In the genomic region with DNA sequence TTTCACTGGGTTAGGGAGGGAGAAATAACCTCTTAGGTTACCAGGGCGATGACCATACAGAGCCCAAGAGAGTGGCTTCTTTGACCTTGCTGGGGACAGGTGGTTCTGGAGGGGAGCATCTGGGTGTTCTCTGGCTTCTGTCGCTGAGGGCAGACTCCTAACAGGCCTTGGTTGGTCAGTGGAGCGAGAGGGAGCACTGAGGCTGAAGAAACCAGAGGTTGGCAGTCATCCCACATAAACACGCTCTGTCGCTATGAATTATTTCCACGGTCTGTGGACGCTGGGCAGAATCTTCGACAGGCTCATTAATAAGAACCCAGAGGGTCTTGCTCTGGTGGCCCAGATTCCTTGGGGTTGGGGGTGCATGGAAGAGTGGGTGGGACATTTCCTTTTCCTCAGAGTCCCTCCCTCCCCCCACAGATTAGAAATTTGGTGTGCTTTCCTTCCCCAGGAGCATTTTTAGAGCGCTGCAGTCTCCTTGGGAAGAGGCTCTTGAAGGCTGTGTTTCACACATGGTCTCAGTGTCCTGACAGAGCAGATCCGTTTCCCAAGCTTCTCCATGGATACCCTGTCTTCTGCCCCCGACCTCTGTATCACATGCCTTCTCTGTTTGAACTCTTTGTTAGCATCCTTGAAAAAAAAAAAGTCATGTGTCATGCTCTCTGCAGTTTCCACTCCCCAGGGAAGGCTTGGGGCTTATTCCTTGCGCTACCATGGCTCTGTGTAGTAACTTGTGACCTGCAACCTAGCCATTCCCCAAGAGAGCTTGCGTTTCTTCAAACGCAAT, we compare ENCODE assay signal across 10 mouse cellular contexts.
A peak's percentile ranks its signal among the peaks of the same experiment; 100 is the strongest.
DNase-seq lines count a peak whose midpoint lies in the region; ATAC-seq and TF ChIP-seq lines count a peak whose summit lies in the region.
"Had no signal": no experiment of that assay in that cellular context is flagged by ENCODE, and none has a peak within 500 bp of the region (broad histone marks: within the 10 kb centered on the region; RNA-seq: fewer than 3 reads in every experiment).

No protein-coding gene starts in this region.

- peak; percentile 79 for ATAC-seq in kidney, postnatal 0 days (replicated peaks; ENCODE audit: low FRiP score, low read depth)
- no peak for ATAC-seq in liver, postnatal 0 days

- WGBS in embryonic facial prominence, embryonic 10.5 days = 71% methylated on average over 14 of the region's 14 CpGs
- WGBS in kidney, postnatal 0 days = 12% methylated on average over 14 of the region's 14 CpGs
- 73% methylated on average over 14 of the region's 14 CpGs for WGBS in liver, postnatal 0 days (ENCODE audit: insufficient replicate concordance)

- no peaks in the 10 kb centered on the region for H3K9me3 ChIP-seq in embryonic facial prominence, embryonic 10.5 days
- no peaks in the 10 kb centered on the region for H3K9me3 ChIP-seq in kidney, postnatal 0 days (replicated peaks; ENCODE audit: low read length)
- no peaks in the 10 kb centered on the region for H3K9me3 ChIP-seq in liver, postnatal 0 days (ENCODE audit: low read length)
- H3K9me3 ChIP-seq: midbrain, embryonic 12.5 days had no signal

- no peaks in the 10 kb centered on the region for H3K36me3 ChIP-seq in embryonic facial prominence, embryonic 10.5 days (replicated peaks)
- no peaks in the 10 kb centered on the region for H3K36me3 ChIP-seq in kidney, postnatal 0 days (ENCODE audit: insufficient read depth, low read length)
- no peaks in the 10 kb centered on the region for H3K36me3 ChIP-seq in liver, postnatal 0 days (replicated peaks; ENCODE audit: insufficient read depth, low read length)
- H3K36me3 ChIP-seq: midbrain, embryonic 12.5 days had no signal

- H3K4me2 ChIP-seq in kidney, postnatal 0 days (ENCODE audit: low read length) = no peak overlapping the region
- H3K4me2 ChIP-seq in liver, postnatal 0 days (ENCODE audit: low read depth, low read length) = no peak overlapping the region
- H3K4me2 ChIP-seq: midbrain, embryonic 12.5 days had no signal

- H3K4me1 ChIP-seq in embryonic facial prominence, embryonic 10.5 days = peaks cover 18% of the 10 kb centered on the region
- H3K4me1 ChIP-seq in kidney, postnatal 0 days (replicated peaks; ENCODE audit: insufficient read depth, low read length) = peaks cover 16% of the 10 kb centered on the region
- peaks cover 19% of the 10 kb centered on the region for H3K4me1 ChIP-seq in liver, postnatal 0 days (ENCODE audit: insufficient read depth)

- no peaks in the 10 kb centered on the region; the same call in 1 of the 2 replicates for H3K27me3 ChIP-seq in embryonic facial prominence, embryonic 10.5 days (replicated peaks; ENCODE audit: low read depth, poor library complexity, severe bottlenecking)
- H3K27me3 ChIP-seq in kidney, postnatal 0 days (ENCODE audit: insufficient read depth, low read length) = no peaks in the 10 kb centered on the region
- H3K27me3 ChIP-seq in liver, postnatal 0 days (ENCODE audit: insufficient read depth, low read length) = no peaks in the 10 kb centered on the region
- H3K27me3 ChIP-seq: midbrain, embryonic 12.5 days had no signal

- TF ChIP-seq CTCF in kidney, postnatal 0 days (IDR thresholded peaks at IDR 0.05; ENCODE audit: low read depth) = no peak
- TF ChIP-seq CTCF in liver, postnatal 0 days (IDR thresholded peaks at IDR 0.05; ENCODE audit: low read depth) = no peak

- H3K27ac ChIP-seq in embryonic facial prominence, embryonic 10.5 days (replicated peaks) = no peak overlapping the region
- peak overlapping the region; percentile 32 for H3K27ac ChIP-seq in kidney, postnatal 0 days
- no peak overlapping the region for H3K27ac ChIP-seq in liver, postnatal 0 days (ENCODE audit: low read depth)
- H3K27ac ChIP-seq: midbrain, embryonic 12.5 days had no signal

- TF ChIP-seq EP300 in liver, postnatal 0 days (IDR thresholded peaks at IDR 0.05; ENCODE audit: low read depth) = no peak

- peak; percentile 23 for DNase-seq in embryo, embryonic 11 days
- DNase-seq in embryo, embryonic 9.5 days (ENCODE audit: extremely low spot score) = no peak
- peak; percentile 94 for DNase-seq in Muller cell, postnatal 12 days (ENCODE audit: inconsistent ontology term)
- DNase-seq in embryonic facial prominence, embryonic 10.5 days (ENCODE audit: low spot score) = peak; percentile 29
- DNase-seq in kidney, postnatal 0 days (ENCODE audit: low spot score) = peak; percentile 91
- DNase-seq in liver, postnatal 0 days = no peak
- no peak for DNase-seq in frontal cortex, postnatal 25 days (ENCODE audit: low spot score in 2 of 2)
- no peak for DNase-seq in frontal cortex, postnatal 10 days (ENCODE audit: low spot score in 2 of 2)
- DNase-seq: gastrocnemius, postnatal 10 days had no signal

- H3K9ac ChIP-seq in kidney, postnatal 0 days (ENCODE audit: low read depth, low read length) = no peak overlapping the region
- no peak overlapping the region for H3K9ac ChIP-seq in liver, postnatal 0 days (replicated peaks)
- H3K9ac ChIP-seq: midbrain, embryonic 12.5 days had no signal

- no peak overlapping the region for H3K4me3 ChIP-seq in embryonic facial prominence, embryonic 10.5 days
- H3K4me3 ChIP-seq in kidney, postnatal 0 days (replicated peaks; ENCODE audit: low read depth, low read length) = no peak overlapping the region
- no peak overlapping the region for H3K4me3 ChIP-seq in liver, postnatal 0 days (ENCODE audit: low read depth, low read length)
- H3K4me3 ChIP-seq: midbrain, embryonic 12.5 days had no signal

Comparison
In these comparisons a context has a peak if more than half of its experiments do, and no peak if none do; other contexts are left out.
1. DNase-seq: peak in embryo, embryonic 11 days (single experiment), Muller cell, postnatal 12 days (single experiment), embryonic facial prominence, embryonic 10.5 days (single experiment) and kidney, postnatal 0 days (single experiment); none in embryo, embryonic 9.5 days (single experiment), liver, postnatal 0 days (single experiment), frontal cortex, postnatal 25 days (0 of 2) and frontal cortex, postnatal 10 days (0 of 2).